Mouse (Mus musculus): ENCODE results near the gene Dnajc5g. TPM values are rescaled to one million over a fixed set of nuclear protein-coding genes. Genes with fewer than 3 reads are reported as not detected.

Gene Dnajc5g
- polyA plus RNA-seq, 1 experiment from 2014 or later = not detected

DNA sequence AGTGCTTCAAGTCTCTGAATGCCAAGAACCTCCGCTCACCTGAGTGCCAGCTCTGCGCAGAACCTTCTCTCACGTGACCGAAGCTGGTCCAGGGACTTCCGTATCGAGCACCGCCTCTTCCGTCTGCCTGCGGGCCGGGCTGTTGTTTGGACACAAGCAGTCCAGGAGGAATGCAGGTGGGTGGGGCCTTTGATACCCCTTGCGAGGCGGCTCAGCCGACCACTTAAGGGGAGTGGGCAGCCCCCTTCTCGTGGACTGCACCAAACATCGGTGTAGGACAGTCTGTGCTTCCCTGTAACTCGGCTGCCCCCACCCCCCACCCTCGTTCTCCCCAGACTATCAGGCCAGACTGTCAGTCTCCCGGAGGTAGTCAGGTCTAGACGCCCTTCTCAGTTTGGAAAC is 48.1 kb downstream of the Dnajc5g start, which contains the start of gene Mpv17:
TSS of gene Mpv17 (minus strand) at position 100 of the 402 bp plus-strand sequence.
- peak within 1 kb of the TSS; percentile 53 for H3K4me2 ChIP-seq (ENCODE audit: low read depth, low read length)
- peak within 1 kb of the TSS; percentile 67 for H3K27ac ChIP-seq (replicated peaks; ENCODE audit: low read depth, low read length)
- ATAC-seq (ENCODE audit: low read depth) (peak; percentile 96), DNase-seq (ENCODE audit: low spot score) (peak; percentile 95)
- peaks cover 42% of the 10 kb centered on the region for H3K36me3 ChIP-seq (ENCODE audit: control insufficient read depth, insufficient read depth, low read length)
- H3K4me1 ChIP-seq (ENCODE audit: control insufficient read depth, insufficient read depth, low read length) = peaks cover 5% of the 10 kb centered on the region; the same call in 1 of the 2 replicates
- no peaks in the 10 kb centered on the region for H3K9me3 ChIP-seq (ENCODE audit: control insufficient read depth, low read length)
- WGBS = under 1% methylated on average over 19 of the region's 19 CpGs
- H3K27me3 ChIP-seq (replicated peaks; ENCODE audit: control insufficient read depth, insufficient read depth, low read length) = no peaks in the 10 kb centered on the region
- H3K9ac ChIP-seq (ENCODE audit: low read depth, low read length) = peak within 1 kb of the TSS; percentile 67
- peak within 1 kb of the TSS; percentile 56 for H3K4me3 ChIP-seq (ENCODE audit: low read depth, low read length)

Other genes with a start within 250 kb of the Dnajc5g start
- 77.1 and 77.2 TPM in 2 replicates for gene Tmem214, start 238.3 kb upstream of the Dnajc5g start, polyA plus RNA-seq (2014; fragmentation: Nextera tagmentation; extraction: Ambion mirVana)
- 17.4 and 22.4 TPM in 2 replicates for gene Agbl5, start 217.6 kb upstream of the Dnajc5g start, polyA plus RNA-seq (2014; fragmentation: Nextera tagmentation; extraction: Ambion mirVana)
- 507 and 572 TPM in 2 replicates for gene Ost4, start 198.5 kb upstream of the Dnajc5g start, polyA plus RNA-seq (2014; fragmentation: Nextera tagmentation; extraction: Ambion mirVana)
- 200 and 225 TPM in 2 replicates for gene Emilin1, start 192.9 kb upstream of the Dnajc5g start, polyA plus RNA-seq (2014; fragmentation: Nextera tagmentation; extraction: Ambion mirVana)
- gene Khk, start 184.9 kb upstream of the Dnajc5g start, polyA plus RNA-seq (2014; fragmentation: Nextera tagmentation; extraction: Ambion mirVana) = 22.1 and 24.7 TPM in 2 replicates
- 30.9 and 51.1 TPM in 2 replicates for gene Cgref1, start 160.7 kb upstream of the Dnajc5g start, polyA plus RNA-seq (2014; fragmentation: Nextera tagmentation; extraction: Ambion mirVana)
- 85.3 and 91.2 TPM in 2 replicates for gene Preb, start 145.9 kb upstream of the Dnajc5g start, polyA plus RNA-seq (2014; fragmentation: Nextera tagmentation; extraction: Ambion mirVana)
- 0.19 TPM in 1 of 2 replicates, not detected in the other for gene Tcf23, start 137.6 kb upstream of the Dnajc5g start, polyA plus RNA-seq (2014; fragmentation: Nextera tagmentation; extraction: Ambion mirVana)
- gene Atraid, start 58.0 kb upstream of the Dnajc5g start, polyA plus RNA-seq (2014; fragmentation: Nextera tagmentation; extraction: Ambion mirVana) = 189 and 195 TPM in 2 replicates
- gene Slc5a6, start 57.4 kb upstream of the Dnajc5g start, polyA plus RNA-seq (2014; fragmentation: Nextera tagmentation; extraction: Ambion mirVana) = 14.9 and 17.6 TPM in 2 replicates
- 29.1 and 30.2 TPM in 2 replicates for gene Cad, start 51.5 kb upstream of the Dnajc5g start, polyA plus RNA-seq (2014; fragmentation: Nextera tagmentation; extraction: Ambion mirVana)
- gene Slc30a3, start 2.0 kb downstream of the Dnajc5g start, polyA plus RNA-seq (2014; fragmentation: Nextera tagmentation; extraction: Ambion mirVana) = 0.84 and 0.93 TPM in 2 replicates
- 11.6 and 16.3 TPM in 2 replicates for gene Trim54, start 10.4 kb downstream of the Dnajc5g start, polyA plus RNA-seq (2014; fragmentation: Nextera tagmentation; extraction: Ambion mirVana)
- gene Ucn, start 32.5 kb downstream of the Dnajc5g start, polyA plus RNA-seq (2014; fragmentation: Nextera tagmentation; extraction: Ambion mirVana) = 0.39 TPM in 1 of 2 replicates, not detected in the other
- 47.7 and 54.6 TPM in 2 replicates for gene Mpv17, start 48.0 kb downstream of the Dnajc5g start, polyA plus RNA-seq (2014; fragmentation: Nextera tagmentation; extraction: Ambion mirVana)
- 0.54 and 0.68 TPM in 2 replicates for gene Gm29609, start 73.6 kb downstream of the Dnajc5g start, polyA plus RNA-seq (2014; fragmentation: Nextera tagmentation; extraction: Ambion mirVana)
- gene Gtf3c2, start 73.9 kb downstream of the Dnajc5g start, polyA plus RNA-seq (2014; fragmentation: Nextera tagmentation; extraction: Ambion mirVana) = 47.5 and 59.9 TPM in 2 replicates
- gene Snx17, start 86.9 kb downstream of the Dnajc5g start, polyA plus RNA-seq (2014; fragmentation: Nextera tagmentation; extraction: Ambion mirVana) = 124 and 141 TPM in 2 replicates
- gene Eif2b4, start 87.1 kb downstream of the Dnajc5g start, polyA plus RNA-seq (2014; fragmentation: Nextera tagmentation; extraction: Ambion mirVana) = 55.5 and 58.0 TPM in 2 replicates
- gene Zfp513, start 96.0 kb downstream of the Dnajc5g start, polyA plus RNA-seq (2014; fragmentation: Nextera tagmentation; extraction: Ambion mirVana) = 5.4 and 5.8 TPM in 2 replicates
- 102 and 107 TPM in 2 replicates for gene Ppm1g, start 114.4 kb downstream of the Dnajc5g start, polyA plus RNA-seq (2014; fragmentation: Nextera tagmentation; extraction: Ambion mirVana)
- gene Nrbp1, start 134.6 kb downstream of the Dnajc5g start, polyA plus RNA-seq (2014; fragmentation: Nextera tagmentation; extraction: Ambion mirVana) = 157 and 172 TPM in 2 replicates
- gene Gm9970, start 134.9 kb downstream of the Dnajc5g start, polyA plus RNA-seq (2014; fragmentation: Nextera tagmentation; extraction: Ambion mirVana) = 0.68 and 0.83 TPM in 2 replicates
- gene Krtcap3, start 145.4 kb downstream of the Dnajc5g start, polyA plus RNA-seq (2014; fragmentation: Nextera tagmentation; extraction: Ambion mirVana) = 14.8 and 15.2 TPM in 2 replicates
- gene Ift172, start 184.8 kb downstream of the Dnajc5g start, polyA plus RNA-seq (2014; fragmentation: Nextera tagmentation; extraction: Ambion mirVana) = 36.7 and 38.4 TPM in 2 replicates
- 74.4 and 80.6 TPM in 2 replicates for gene Fndc4, start 189.8 kb downstream of the Dnajc5g start, polyA plus RNA-seq (2014; fragmentation: Nextera tagmentation; extraction: Ambion mirVana)
- gene Gckr, start 191.2 kb downstream of the Dnajc5g start, polyA plus RNA-seq (2014; fragmentation: Nextera tagmentation; extraction: Ambion mirVana) = 0.17 and 0.31 TPM in 2 replicates